Mouse (Mus musculus) olfactory bulb, adult 2 months (tissue): Measurements from ENCODE around the gene Cask.

ENCODE experiments used
- CTCF ChIP-seq: fragments of 200-500 bp; IDR thresholded peaks from 2 replicates; pipeline ENCODE4 v1.5.1; 2012; ENCODE audit warnings: low read depth, mild to moderate bottlenecking, low read length, moderate library complexity; ENCODE audit not compliant: insufficient read depth
- POLR2A ChIP-seq: fragments of 200-500 bp; IDR thresholded peaks from 2 replicates; pipeline ENCODE4 v1.6.1; 2012; ENCODE audit warnings: mild to moderate bottlenecking, low read depth, low read length, moderate library complexity; ENCODE audit not compliant: insufficient read depth

GRCm38 (mm10) chrX:13881969-13882368 lies 30.8 kb upstream of the Cask start:
- TF ChIP-seq POLR2A = no peak
- TF ChIP-seq CTCF = no peak
